Mouse (Mus musculus) myocyte (in vitro differentiated cells): ENCODE data around the gene Nfkb1. TPM values are rescaled to one million over a fixed set of nuclear protein-coding genes. Genes with fewer than 3 reads are reported as not detected.
A peak's percentile ranks its signal among the peaks of the same experiment; 100 is the strongest.

Source experiments
- H3K27me3 ChIP-seq: one replicate; pipeline ENCODE4 v1.6.1; 2011; ENCODE audit not compliant: control insufficient read depth, insufficient read depth, insufficient read length
- H3K36me3 ChIP-seq: one replicate; pipeline ENCODE4 v1.6.1; 2011; ENCODE audit not compliant: control insufficient read depth, insufficient read depth
- H3K4me2 ChIP-seq: one replicate; pipeline ENCODE4 v1.6.1; 2011; ENCODE audit warnings: low read depth, control low read depth
- H3K4me3 ChIP-seq: one replicate; pipeline ENCODE4 v1.5.1; 2011; ENCODE audit warnings: mild to moderate bottlenecking, control low read depth, moderate library complexity
- H3K79me2 ChIP-seq: one replicate; pipeline ENCODE4 v1.6.1; 2011; ENCODE audit not compliant: control insufficient read depth, insufficient read depth
- H3ac ChIP-seq: one replicate; pipeline ENCODE4 v1.6.1; 2011; ENCODE audit not compliant: control insufficient read depth, insufficient read length
- CEBPB ChIP-seq: IDR thresholded peaks from 2 replicates; pipeline ENCODE4 v1.6.1; 2011; ENCODE audit warnings: mild to moderate bottlenecking, moderate library complexity; ENCODE audit not compliant: poor library complexity, insufficient read depth, severe bottlenecking
- E2F4 ChIP-seq: IDR thresholded peaks from one replicate; pipeline ENCODE4 v1.6.1; 2011; ENCODE audit warnings: mild to moderate bottlenecking, control low read depth, moderate library complexity; ENCODE audit not compliant: insufficient read depth
- MAX ChIP-seq: IDR thresholded peaks from one replicate; pipeline ENCODE4 v1.6.1; 2011; ENCODE audit warnings: low read depth, mild to moderate bottlenecking, control low read depth
- MYOD1 ChIP-seq, 3 experiments: IDR thresholded peaks; one replicate each; pipeline ENCODE4 v1.6.1; 2011; ENCODE audit warnings: control low read depth in 2 of 3, low read depth in 2 of 3, mild to moderate bottlenecking in 2 of 3, moderate library complexity in 1 of 3; ENCODE audit not compliant: insufficient read length in 2 of 3, control insufficient read depth in 1 of 3
- MYOG ChIP-seq, 3 experiments: IDR thresholded peaks; one replicate each; pipeline ENCODE4 v1.6.1; 2011; ENCODE audit warnings: control low read depth in 2 of 3, low read depth in 2 of 3, mild to moderate bottlenecking in 2 of 3; ENCODE audit not compliant: insufficient read length in 2 of 3, control insufficient read depth in 1 of 3, insufficient read depth in 1 of 3
- POLR2A ChIP-seq: IDR thresholded peaks from one replicate; pipeline ENCODE4 v1.6.1; 2011; ENCODE audit warnings: low read depth, mild to moderate bottlenecking, control low read depth, moderate library complexity; ENCODE audit not compliant: insufficient read length
- POLR2AphosphoS2 ChIP-seq: IDR thresholded peaks from one replicate; pipeline ENCODE4 v1.6.1; 2011; ENCODE audit warnings: low read depth, control low read depth; ENCODE audit not compliant: insufficient read length
- REST ChIP-seq: IDR thresholded peaks from one replicate; pipeline ENCODE4 v1.6.1; 2011; ENCODE audit warnings: mild to moderate bottlenecking, control low read depth, moderate library complexity; ENCODE audit not compliant: insufficient read depth, insufficient read length
- SRF ChIP-seq: IDR thresholded peaks from one replicate; pipeline ENCODE4 v1.6.1; 2011; ENCODE audit warnings: low read depth; ENCODE audit not compliant: control insufficient read depth, insufficient read length
- TCF12 ChIP-seq: IDR thresholded peaks from one replicate; pipeline ENCODE4 v1.6.1; 2011; ENCODE audit warnings: mild to moderate bottlenecking, control low read depth; ENCODE audit not compliant: poor library complexity, insufficient read depth, severe bottlenecking
- TCF3 ChIP-seq: IDR thresholded peaks from one replicate; pipeline ENCODE4 v1.6.1; 2011; ENCODE audit warnings: low read depth, control low read depth; ENCODE audit not compliant: insufficient read length
- USF1 ChIP-seq: IDR thresholded peaks from one replicate; pipeline ENCODE4 v1.6.1; 2011; ENCODE audit warnings: low read depth, mild to moderate bottlenecking, control low read depth, moderate library complexity
- polyA plus RNA-seq: library from polyadenylated mRNA; unstranded; fragments of >200 nt; fragmentation: generic; extraction: Trizol; gene quantifications from one replicate; pipeline ENCODE4 v1.2.1, GENCODE M21; 2012; ENCODE audit warnings: missing spikeins

Gene Nfkb1
- polyA plus RNA-seq, 1 experiment = 35.3 TPM

GRCm38 (mm10) chr3:135580439-135581275, 110.7 kb downstream of the Nfkb1 start:
- H3K4me2 ChIP-seq = no peak overlapping the region
- H3K36me3 ChIP-seq = peaks cover 13% of the 10 kb centered on the region
- no peak for TF ChIP-seq REST
- TF ChIP-seq POLR2A = no peak
- no peak for TF ChIP-seq TCF3
- TF ChIP-seq CEBPB = no peak
- no peak for TF ChIP-seq MYOG (IDR thresholded peaks at IDR 0.05; ENCODE audit: control insufficient read depth in 1 of 3, insufficient read depth in 1 of 3, insufficient read length in 2 of 3, low read depth in 2 of 3)
- no peak for TF ChIP-seq USF1
- no peak for TF ChIP-seq MYOD1 (IDR thresholded peaks at IDR 0.05; ENCODE audit: control insufficient read depth in 1 of 3, insufficient read length in 2 of 3, low read depth in 2 of 3)
- TF ChIP-seq TCF12 = no peak
- TF ChIP-seq MAX = no peak
- no peak for TF ChIP-seq E2F4
- TF ChIP-seq SRF = no peak
- TF ChIP-seq POLR2AphosphoS2 = no peak
- no peak overlapping the region for H3ac ChIP-seq
- H3K79me2 ChIP-seq = no peaks in the 10 kb centered on the region
- no peaks in the 10 kb centered on the region for H3K27me3 ChIP-seq
- H3K4me3 ChIP-seq = no peak overlapping the region

GRCm38 (mm10) chr3:135579179-135579578, 112.2 kb downstream of the Nfkb1 start:
- Histone ChIP-seq H3K27me3 (no peaks in the 10 kb centered on the region), H3K4me2 (no peak overlapping the region), H3K79me2 (no peaks in the 10 kb centered on the region), H3K36me3 (peaks cover 8% of the 10 kb centered on the region), H3ac (no peak overlapping the region), H3K4me3 (no peak overlapping the region)
- TF ChIP-seq CEBPB (no peak), TCF12 (no peak), TCF3 (no peak), POLR2AphosphoS2 (no peak), MAX (no peak), MYOD1 (IDR thresholded peaks at IDR 0.05; ENCODE audit: control insufficient read depth in 1 of 3, insufficient read length in 2 of 3, low read depth in 2 of 3) (no peak), MYOG (IDR thresholded peaks at IDR 0.05; ENCODE audit: control insufficient read depth in 1 of 3, insufficient read depth in 1 of 3, insufficient read length in 2 of 3, low read depth in 2 of 3) (no peak), REST (no peak), POLR2A (no peak), E2F4 (no peak), USF1 (no peak), SRF (no peak)

GRCm38 (mm10) chr3:135578588-135579140, 112.7 kb downstream of the Nfkb1 start:
- no peaks in the 10 kb centered on the region for H3K79me2 ChIP-seq
- TF ChIP-seq MYOD1 (IDR thresholded peaks at IDR 0.05; ENCODE audit: control insufficient read depth in 1 of 3, insufficient read length in 2 of 3, low read depth in 2 of 3) (no peak), REST (no peak), MYOG (IDR thresholded peaks at IDR 0.05; ENCODE audit: control insufficient read depth in 1 of 3, insufficient read depth in 1 of 3, insufficient read length in 2 of 3, low read depth in 2 of 3) (no peak), CEBPB (no peak), MAX (no peak), SRF (no peak), E2F4 (no peak), TCF3 (no peak), POLR2A (no peak), TCF12 (no peak), POLR2AphosphoS2 (no peak), USF1 (no peak)

GRCm38 (mm10) chr3:135575126-135575525, 116.2 kb downstream of the Nfkb1 start:
- no peak overlapping the region for H3K4me2 ChIP-seq
- H3K79me2 ChIP-seq = no peaks in the 10 kb centered on the region
- no peak overlapping the region for H3ac ChIP-seq
- no peak overlapping the region for H3K4me3 ChIP-seq
- H3K27me3 ChIP-seq = no peaks in the 10 kb centered on the region
- no peaks in the 10 kb centered on the region for H3K36me3 ChIP-seq
- TF ChIP-seq MAX = no peak
- no peak for TF ChIP-seq MYOD1 (IDR thresholded peaks at IDR 0.05; ENCODE audit: control insufficient read depth in 1 of 3, insufficient read length in 2 of 3, low read depth in 2 of 3)
- TF ChIP-seq TCF3 = no peak
- TF ChIP-seq TCF12 = no peak
- TF ChIP-seq SRF = no peak
- TF ChIP-seq MYOG (IDR thresholded peaks at IDR 0.05; ENCODE audit: control insufficient read depth in 1 of 3, insufficient read depth in 1 of 3, insufficient read length in 2 of 3, low read depth in 2 of 3) = no peak
- TF ChIP-seq POLR2A = no peak
- TF ChIP-seq POLR2AphosphoS2 = no peak
- TF ChIP-seq E2F4 = no peak
- TF ChIP-seq USF1 = no peak
- no peak for TF ChIP-seq REST
- no peak for TF ChIP-seq CEBPB

More at GRCm38 (mm10) chr3:135578588-135579140, 112.7 kb downstream of the Nfkb1 start:
- no peak overlapping the region for H3K4me2 ChIP-seq
- no peak overlapping the region for H3K4me3 ChIP-seq
- no peak overlapping the region for H3ac ChIP-seq
- H3K36me3 ChIP-seq = peaks cover 3% of the 10 kb centered on the region
- no peaks in the 10 kb centered on the region for H3K27me3 ChIP-seq

DNA sequence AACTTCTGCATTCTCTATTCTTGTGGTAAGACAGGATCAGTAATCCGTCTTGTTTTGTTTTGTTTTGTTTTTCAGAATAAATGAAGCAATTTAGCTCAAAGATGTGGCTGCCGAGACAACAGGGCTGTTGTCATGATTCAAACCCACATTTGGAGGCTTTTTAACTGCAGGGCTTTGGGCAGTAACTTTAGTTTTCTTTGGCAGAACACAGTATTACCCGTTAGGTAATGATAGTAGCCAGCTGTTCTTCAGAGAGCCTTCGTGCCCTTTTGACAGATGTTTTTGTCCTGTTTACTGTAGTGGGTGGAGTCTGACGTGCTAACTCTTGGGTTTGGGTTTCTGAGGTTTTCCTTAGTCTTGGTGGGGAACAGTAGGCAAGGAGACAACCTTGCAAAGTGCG, 118.3 kb downstream of the Nfkb1 start:
- H3K27me3 ChIP-seq = no peaks in the 10 kb centered on the region
- H3K79me2 ChIP-seq = no peaks in the 10 kb centered on the region
- TF ChIP-seq POLR2A (no peak), MAX (no peak), MYOD1 (IDR thresholded peaks at IDR 0.05; ENCODE audit: control insufficient read depth in 1 of 3, insufficient read length in 2 of 3, low read depth in 2 of 3) (peak in 1 of 3 experiments; percentile 13)
- no peak overlapping the region for H3ac ChIP-seq
- H3K4me2 ChIP-seq = peak overlapping the region; percentile 42
- no peak overlapping the region for H3K4me3 ChIP-seq
- H3K36me3 ChIP-seq = no peaks in the 10 kb centered on the region
